Comparison of ENCODE assay signal across 10 mouse cellular contexts in genomic region chr2:168107356-168107755, GRCm38 (mm10). TPM values are rescaled to one million over a fixed set of nuclear protein-coding genes. Genes with fewer than 3 reads are reported as not detected.
DNase-seq lines count a peak whose midpoint lies in the region; ATAC-seq and TF ChIP-seq lines count a peak whose summit lies in the region.
"Had no signal": no experiment of that assay in that cellular context is flagged by ENCODE, and none has a peak within 500 bp of the region (broad histone marks: within the 10 kb centered on the region; RNA-seq: fewer than 3 reads in every experiment).

No protein-coding gene starts in this region.

- H3K9ac ChIP-seq in kidney, embryonic 15.5 days, result no peak overlapping the region
- H3K9ac ChIP-seq in hindbrain, postnatal 0 days (replicated peaks; ENCODE audit: low read length), result no peak overlapping the region
- H3K9ac ChIP-seq in neural tube, embryonic 13.5 days, result peak overlapping the region; percentile 31; the same call in 1 of the 2 replicates

- no peak overlapping the region for H3K4me2 ChIP-seq in kidney, embryonic 15.5 days
- peak overlapping the region; percentile 52 for H3K4me2 ChIP-seq in hindbrain, postnatal 0 days (ENCODE audit: low read depth, low read length)
- H3K4me2 ChIP-seq in neural tube, embryonic 13.5 days, result peak overlapping the region; percentile 37; the same call in 1 of the 2 replicates

- no peaks in the 10 kb centered on the region for H3K9me3 ChIP-seq in kidney, embryonic 15.5 days (replicated peaks)
- H3K9me3 ChIP-seq in hindbrain, postnatal 0 days (ENCODE audit: low read length), result no peaks in the 10 kb centered on the region
- no peaks in the 10 kb centered on the region for H3K9me3 ChIP-seq in neural tube, embryonic 13.5 days

- ATAC-seq in kidney, embryonic 15.5 days (replicated peaks; ENCODE audit: low FRiP score), result no peak
- no peak for ATAC-seq in hindbrain, postnatal 0 days
- peak; percentile 29; the same call in 1 of the 2 replicates for ATAC-seq in neural tube, embryonic 13.5 days (ENCODE audit: low read depth)

- no peak for TF ChIP-seq CTCF in cerebellum, adult 2 months (IDR thresholded peaks at IDR 0.05; ENCODE audit: borderline replicate concordance, insufficient read depth, low read depth, low read length)
- TF ChIP-seq CTCF in hindbrain, postnatal 0 days (IDR thresholded peaks at IDR 0.05; ENCODE audit: low read depth), result no peak

- no peak overlapping the region for H3K27ac ChIP-seq in cerebellum, adult 2 months (ENCODE audit: insufficient read depth, low read length)
- H3K27ac ChIP-seq in kidney, embryonic 15.5 days, result no peak overlapping the region
- peak overlapping the region; percentile 76 for H3K27ac ChIP-seq in hindbrain, postnatal 0 days
- peak overlapping the region; percentile 83 for H3K27ac ChIP-seq in neural tube, embryonic 13.5 days (replicated peaks)

- no peak for TF ChIP-seq POLR2A in cerebellum, adult 2 months (IDR thresholded peaks at IDR 0.05; ENCODE audit: borderline replicate concordance, insufficient read depth, low read length)

- H3K4me1 ChIP-seq in cerebellum, adult 2 months (ENCODE audit: control insufficient read depth, insufficient read depth, low read length), result no peaks in the 10 kb centered on the region
- peaks cover 23% of the 10 kb centered on the region for H3K4me1 ChIP-seq in kidney, embryonic 15.5 days
- peaks cover 6% of the 10 kb centered on the region; the same call in 1 of the 2 replicates for H3K4me1 ChIP-seq in hindbrain, postnatal 0 days (ENCODE audit: insufficient read depth, low read length)
- H3K4me1 ChIP-seq in neural tube, embryonic 13.5 days (replicated peaks), result peaks cover 19% of the 10 kb centered on the region

- H3K27me3 ChIP-seq in cerebellum, adult 2 months (ENCODE audit: control insufficient read depth, insufficient read depth, low read length), result no peaks in the 10 kb centered on the region
- H3K27me3 ChIP-seq in kidney, embryonic 15.5 days, result no peaks in the 10 kb centered on the region
- H3K27me3 ChIP-seq in hindbrain, postnatal 0 days (ENCODE audit: insufficient read depth, low read length), result no peaks in the 10 kb centered on the region
- H3K27me3 ChIP-seq in neural tube, embryonic 13.5 days, result no peaks in the 10 kb centered on the region

- WGBS in cerebellum, adult 2 months, result 40% methylated on average over 15 of the region's 15 CpGs
- 76% methylated on average over 15 of the region's 15 CpGs for WGBS in kidney, embryonic 15.5 days
- 28% methylated on average over 15 of the region's 15 CpGs for WGBS in hindbrain, postnatal 0 days
- 47% methylated on average over 15 of the region's 15 CpGs for WGBS in neural tube, embryonic 13.5 days

- no peak for DNase-seq in cerebellum, adult 2 months
- no peak for DNase-seq in cerebellum, adult 9-11 months
- DNase-seq in kidney, adult 18-20 months, result peak; percentile 51
- DNase-seq in hindbrain, postnatal 0 days (ENCODE audit: low spot score), result peak; percentile 51
- DNase-seq in testis, postnatal 14 days (ENCODE audit: low spot score), result no peak
- DNase-seq in thymus, postnatal 10 days (ENCODE audit: low spot score in 2 of 2), result no peak
- DNase-seq: spleen, adult 18-20 months; thymus, postnatal 36 days had no signal

- no peaks in the 10 kb centered on the region for H3K36me3 ChIP-seq in kidney, embryonic 15.5 days
- no peaks in the 10 kb centered on the region for H3K36me3 ChIP-seq in hindbrain, postnatal 0 days (ENCODE audit: insufficient read depth, low read length)
- no peaks in the 10 kb centered on the region for H3K36me3 ChIP-seq in neural tube, embryonic 13.5 days

- peak overlapping the region; percentile 62 for H3K4me3 ChIP-seq in cerebellum, adult 2 months (replicated peaks; ENCODE audit: insufficient read depth, low read depth, low read length)
- no peak overlapping the region for H3K4me3 ChIP-seq in kidney, embryonic 15.5 days (replicated peaks)
- H3K4me3 ChIP-seq in hindbrain, postnatal 0 days (ENCODE audit: low read length), result no peak overlapping the region; the same call in 1 of the 2 replicates
- no peak overlapping the region for H3K4me3 ChIP-seq in neural tube, embryonic 13.5 days

RNA-seq across cellular contexts. Expression of gene Pard6b, which starts 26.6 kb away (rescaled TPM):
- 5.3 and 5.7 TPM in 2 replicates for polyA plus RNA-seq in cerebellum, adult 2 months (2012; rRNA removed)
- 19.0 and 20.4 TPM in 2 replicates for polyA plus RNA-seq in kidney, embryonic 15.5 days (2015; fragmentation: Nextera tagmentation; extraction: Ambion mirVana)
- total RNA-seq in hindbrain, postnatal 0 days (2014; rRNA removed), result 5.1 and 7.7 TPM in 2 replicates
- polyA plus RNA-seq in hindbrain, postnatal 0 days (2015; fragmentation: Nextera tagmentation; extraction: Ambion mirVana), result 3.7 and 4.5 TPM in 2 replicates
- 7.5 and 9.1 TPM in 2 replicates for polyA plus RNA-seq in neural tube, embryonic 13.5 days (2015; fragmentation: Nextera tagmentation; extraction: Ambion mirVana)

Comparison
In these comparisons a context has a peak if more than half of its experiments do, and no peak if none do; other contexts are left out.
1. DNase-seq: peak in kidney, adult 18-20 months (single experiment) and hindbrain, postnatal 0 days (single experiment); none in cerebellum, adult 2 months (0 of 2), cerebellum, adult 9-11 months (single experiment), testis, postnatal 14 days (single experiment) and thymus, postnatal 10 days (0 of 2).
2. H3K27ac ChIP-seq: peak in hindbrain, postnatal 0 days (single experiment) and neural tube, embryonic 13.5 days (single experiment); none in cerebellum, adult 2 months (single experiment) and kidney, embryonic 15.5 days (single experiment).